In genomic region chr3:104706446-104706845, GRCm38 (mm10) we compare ENCODE assay signal across 11 mouse cellular contexts.
"Had no signal": no experiment of that assay in that cellular context is flagged by ENCODE, and none has a peak within 500 bp of the region (broad histone marks: within the 10 kb centered on the region; RNA-seq: fewer than 3 reads in every experiment).

No protein-coding gene starts in this region.

- H3K4me3 ChIP-seq: kidney, embryonic 15.5 days; left cerebral cortex, adult 2 months; limb, embryonic 10.5 days; liver, embryonic 15.5 days; midbrain, embryonic 10.5 days; midbrain, embryonic 15.5 days; neural tube, embryonic 13.5 days had no signal

- H3K4me1 ChIP-seq: liver, embryonic 15.5 days; midbrain, embryonic 15.5 days had no signal

- DNase-seq: kidney, adult 2 months; kidney, postnatal 25 days; right cerebral cortex, postnatal 14 days; thymus, postnatal 4 days had no signal
